Mouse (Mus musculus) skeletal muscle tissue, adult 2 months (tissue): ENCODE measurements around the gene Adam12.

Source experiments
- DNase-seq: peaks from one replicate; pipeline ENCODE4 v3.0.0-alpha.2; 2012; ENCODE audit warnings: low read depth, low spot score

Gene Adam12

DNA sequence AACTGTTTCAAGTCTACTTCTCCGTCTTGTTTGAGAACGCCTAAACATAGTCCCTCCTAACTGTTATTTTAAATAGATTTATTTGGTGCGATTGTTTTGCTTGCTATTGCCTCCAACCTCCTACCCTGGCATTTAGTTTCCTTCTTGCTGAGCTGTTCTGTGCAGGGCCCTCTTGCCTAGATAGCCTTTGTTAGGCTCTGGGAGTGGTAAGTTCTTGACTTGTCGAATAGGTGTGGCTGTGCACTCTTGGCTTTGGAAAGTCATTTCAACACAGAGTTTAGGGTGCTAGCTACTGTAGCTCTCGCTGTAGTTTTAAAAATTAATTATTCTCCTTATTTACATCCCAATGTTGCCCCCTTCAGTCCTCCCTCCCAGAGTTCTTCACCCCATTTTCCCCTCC lies 222.8 kb downstream of the Adam12 start:
- no peak for DNase-seq

DNA sequence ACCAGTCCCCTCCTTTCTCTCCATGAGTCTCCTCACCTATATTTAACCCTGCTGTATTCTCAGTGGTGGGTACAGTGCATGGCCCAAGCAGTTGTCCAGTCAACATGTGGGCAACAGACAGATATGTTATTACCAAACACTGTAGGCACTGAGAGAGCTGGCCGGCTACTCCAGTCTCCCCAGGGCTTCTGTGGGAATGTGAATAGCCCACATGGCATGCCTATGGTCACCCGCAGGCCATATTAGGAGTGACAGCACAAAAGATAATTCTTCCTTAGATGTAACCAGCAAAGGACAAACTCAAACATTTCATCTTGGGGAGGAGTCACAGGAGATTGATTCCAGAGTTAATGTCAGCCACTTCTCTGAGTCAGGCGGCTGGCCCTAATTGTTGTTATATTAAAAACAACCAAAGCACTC lies 224.0 kb downstream of the Adam12 start:
- no peak for DNase-seq

DNA sequence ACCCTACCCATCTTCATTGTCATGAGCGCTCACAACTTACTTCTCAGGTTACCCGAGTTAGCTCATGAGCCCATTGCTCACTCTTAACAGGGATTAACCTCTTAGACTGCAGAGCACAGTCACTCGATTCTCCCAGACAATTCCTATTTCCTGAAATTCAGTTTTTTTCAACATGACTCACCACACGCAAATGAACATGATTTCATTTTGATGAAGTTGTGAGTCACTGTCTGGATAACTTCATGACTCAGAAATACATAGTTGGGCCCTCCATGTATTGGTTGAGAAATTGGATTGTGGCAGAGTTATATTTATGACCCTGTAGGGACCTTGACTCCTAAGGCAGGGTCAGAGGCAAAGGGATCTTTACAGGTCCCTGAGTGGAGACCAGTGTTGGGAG lies 230.4 kb downstream of the Adam12 start:
- DNase-seq, result no peak

DNA sequence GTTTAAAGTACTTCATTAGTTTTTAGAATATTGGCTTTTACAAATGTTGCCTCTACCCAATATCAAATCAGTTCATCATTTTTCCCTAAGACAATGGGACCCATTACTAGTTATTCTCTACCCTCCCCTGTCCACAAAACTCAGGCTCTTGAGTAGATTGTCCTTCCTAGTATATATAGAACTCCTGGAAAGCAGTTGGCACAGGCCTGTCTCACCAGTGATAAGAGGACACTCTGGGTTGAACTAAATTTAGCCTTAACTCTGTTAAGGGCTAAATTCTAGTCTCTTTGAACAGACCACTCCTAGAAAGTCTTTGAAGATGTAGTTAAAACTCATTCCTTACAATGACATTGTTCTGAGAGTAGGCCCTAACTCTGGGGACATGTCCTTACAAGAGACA lies 241.0 kb downstream of the Adam12 start:
- no peak for DNase-seq

DNA sequence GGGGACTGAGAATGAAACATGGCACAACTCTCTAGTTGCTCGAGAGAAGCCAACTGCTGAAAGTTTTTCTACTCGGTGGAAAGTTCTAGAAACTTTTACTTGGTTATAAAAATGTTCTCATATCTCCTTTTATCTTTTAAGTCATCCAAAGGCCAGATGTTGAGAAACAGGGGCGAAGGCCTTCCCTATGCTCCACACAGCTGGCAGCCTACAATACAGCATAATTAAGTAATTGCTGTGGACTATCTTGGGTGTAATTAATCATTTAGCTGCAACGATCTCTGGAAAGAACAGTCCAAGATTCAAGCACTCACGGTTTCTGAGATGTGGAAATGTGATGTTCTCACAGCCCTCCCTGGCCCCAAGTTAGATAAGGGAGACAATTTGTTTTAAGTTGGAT lies 243.6 kb downstream of the Adam12 start:
- DNase-seq, result peak; percentile 38

DNA sequence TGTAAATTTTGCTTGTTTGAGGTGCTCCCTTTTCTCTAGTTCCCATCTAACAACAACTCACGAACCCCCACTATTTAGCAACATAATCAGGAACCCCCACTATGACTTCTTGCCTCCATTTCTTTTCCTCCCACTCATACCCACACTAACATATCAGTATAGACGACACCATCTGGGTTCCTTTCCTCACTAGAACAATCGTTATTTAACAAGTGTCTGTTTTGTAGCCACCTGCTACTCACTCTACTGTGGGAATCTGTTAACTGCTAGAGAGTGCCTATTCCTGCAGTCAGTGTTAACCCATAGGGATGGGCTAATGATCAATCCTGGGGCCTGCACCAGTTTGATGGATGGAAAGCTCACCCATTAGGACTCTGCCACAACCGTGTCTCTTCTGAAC lies 245.7 kb downstream of the Adam12 start:
- no peak for DNase-seq

DNA sequence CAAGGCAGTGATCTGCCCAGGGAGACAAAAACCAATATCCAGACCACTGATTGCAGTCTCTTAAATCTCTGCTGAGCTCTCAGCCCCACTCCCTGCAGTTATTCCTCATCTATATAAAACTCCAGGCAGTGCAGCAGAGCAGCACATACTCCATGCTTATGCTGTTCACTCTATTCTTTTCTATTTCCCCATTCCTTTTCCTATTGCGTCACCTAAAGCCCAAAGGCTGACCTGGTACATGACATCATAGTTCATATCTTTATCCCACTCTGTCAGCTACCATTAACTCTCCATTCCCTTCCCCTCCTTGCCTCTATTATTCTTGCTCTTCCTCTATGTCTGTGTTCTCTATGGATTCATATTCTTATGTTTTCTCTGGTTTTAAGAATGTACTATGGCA lies 246.3 kb downstream of the Adam12 start:
- DNase-seq, result no peak

DNA sequence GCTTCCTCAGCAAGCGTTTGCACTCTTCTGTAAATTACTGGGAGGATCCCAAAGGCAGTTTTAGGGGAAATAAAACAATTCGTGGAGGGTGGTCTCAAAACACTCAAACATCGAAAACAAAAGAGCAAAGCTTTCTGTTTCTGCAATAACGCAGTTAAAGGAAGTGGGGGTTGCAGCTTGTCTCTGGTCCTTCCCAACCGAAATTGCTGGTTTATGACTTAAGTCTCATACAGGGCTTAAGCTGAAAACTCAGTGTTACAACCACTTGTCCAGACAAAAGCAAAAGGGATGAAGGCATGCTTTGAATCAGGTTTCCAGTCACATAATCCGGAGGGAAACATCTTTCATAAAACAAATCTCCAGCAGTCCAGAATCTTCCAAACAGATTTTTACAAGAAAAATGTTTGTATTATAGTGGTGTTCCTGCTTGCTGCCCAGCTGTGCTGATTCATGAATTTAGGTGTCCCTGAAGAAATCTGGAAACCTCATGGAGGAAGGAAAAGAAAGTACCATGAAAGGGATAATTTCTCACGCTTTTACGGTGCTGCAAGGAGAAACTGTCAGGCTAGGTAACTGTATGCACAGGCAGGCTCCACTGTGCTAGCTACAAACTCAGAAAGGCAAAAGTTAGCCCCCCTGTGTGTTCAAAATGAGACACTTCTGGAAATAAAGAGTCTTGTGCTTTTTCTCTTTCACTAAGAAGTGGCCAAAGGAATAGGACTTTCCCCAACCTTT lies 255.4 kb downstream of the Adam12 start:
- no peak for DNase-seq

DNA sequence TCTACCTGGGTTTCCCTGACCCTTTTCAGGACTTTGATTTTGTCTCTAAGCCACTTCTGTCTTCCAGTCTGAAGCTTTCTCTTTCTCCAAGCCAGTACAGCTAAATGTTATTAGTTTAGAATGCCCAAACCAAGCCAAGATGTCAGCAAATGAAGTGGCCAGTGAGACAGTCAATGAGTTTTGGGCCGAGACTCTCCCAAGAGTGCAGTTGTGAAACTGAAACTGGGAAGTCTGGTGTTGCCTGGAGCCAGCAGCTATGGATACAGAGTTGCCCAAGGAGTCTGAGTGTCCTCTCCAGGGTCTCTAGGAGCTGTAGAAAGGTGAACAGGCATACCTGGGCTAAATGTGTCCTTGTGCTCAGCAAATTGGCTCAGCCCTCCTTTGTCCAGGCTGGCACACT lies 260.9 kb downstream of the Adam12 start:
- DNase-seq, result peak; percentile 38

DNA sequence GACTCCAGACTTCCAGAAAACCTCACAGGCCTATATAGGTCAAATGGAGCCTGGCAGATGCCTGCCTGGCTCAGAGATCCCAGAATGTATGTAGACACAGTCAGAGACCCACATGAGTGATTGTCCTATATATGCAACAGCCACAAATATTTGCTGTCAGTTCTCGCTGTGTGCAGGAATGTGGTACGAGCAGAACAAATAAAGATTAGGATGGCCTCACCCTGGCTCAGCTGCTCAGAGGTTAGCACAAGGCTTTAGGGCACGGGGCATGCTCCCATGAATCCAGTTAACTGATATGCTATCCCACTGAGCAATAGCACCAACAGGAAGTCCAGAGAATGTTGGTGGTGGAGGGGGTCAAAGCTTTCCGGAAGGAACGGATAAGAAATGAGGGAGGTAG lies 261.5 kb downstream of the Adam12 start:
- DNase-seq, result no peak

DNA sequence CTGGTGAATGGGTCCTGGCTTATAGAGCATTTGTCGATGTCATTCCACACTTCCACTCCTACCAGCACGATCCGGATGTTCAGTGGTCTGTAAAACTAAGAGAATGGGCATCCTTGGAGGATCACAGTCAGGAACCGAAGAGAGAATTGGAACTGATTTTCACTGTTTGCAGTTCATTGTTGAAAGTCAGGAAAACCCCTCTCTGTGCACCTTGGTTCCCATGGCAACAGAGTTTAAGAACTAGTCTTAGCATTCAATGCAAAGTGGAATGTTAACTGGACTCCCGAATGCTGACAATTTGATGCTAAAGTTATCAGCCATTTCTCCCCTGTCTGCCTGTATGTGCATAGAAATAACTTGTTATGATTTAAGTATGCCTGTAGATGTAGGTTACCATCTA lies 264.0 kb downstream of the Adam12 start:
- DNase-seq, result no peak

DNA sequence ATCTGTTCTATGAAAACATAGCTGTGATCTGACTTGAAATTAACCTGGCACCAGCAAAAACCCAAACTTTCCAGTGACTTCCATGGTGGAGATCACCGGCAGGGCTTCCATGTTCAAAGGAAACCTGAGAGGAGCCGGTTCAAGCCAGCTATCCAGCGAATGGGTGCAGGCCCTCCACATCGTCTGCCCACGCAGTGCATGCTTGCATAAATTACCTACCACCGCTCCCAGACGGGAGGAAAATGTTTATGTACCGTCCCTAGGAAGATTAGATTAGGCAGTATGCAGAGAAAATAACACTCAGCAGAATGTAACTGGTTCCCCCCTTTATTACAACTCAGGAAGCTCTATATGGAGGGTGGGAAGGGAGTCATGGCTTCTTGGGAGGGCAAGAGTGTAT lies 268.4 kb downstream of the Adam12 start:
- no peak for DNase-seq

DNA sequence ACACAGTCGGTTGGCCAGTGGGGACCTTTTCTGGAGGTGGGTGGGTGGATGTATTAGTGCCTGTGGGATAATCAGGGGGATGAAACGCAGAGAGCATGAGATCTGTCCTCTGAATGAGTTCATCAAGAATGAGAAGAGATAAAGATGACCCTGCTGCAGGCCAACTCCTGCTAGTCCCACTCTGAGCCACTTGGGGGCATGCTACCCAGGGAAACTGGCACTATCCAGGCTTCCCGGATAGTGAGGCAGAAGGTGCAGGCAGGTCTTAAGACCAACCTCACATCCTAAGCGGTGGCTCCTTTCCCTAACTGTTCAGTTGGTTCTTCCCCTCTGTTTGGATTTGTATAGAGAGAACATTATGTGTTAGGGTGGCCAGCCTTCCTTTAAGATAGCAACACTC lies 272.7 kb downstream of the Adam12 start:
- DNase-seq, result no peak

DNA sequence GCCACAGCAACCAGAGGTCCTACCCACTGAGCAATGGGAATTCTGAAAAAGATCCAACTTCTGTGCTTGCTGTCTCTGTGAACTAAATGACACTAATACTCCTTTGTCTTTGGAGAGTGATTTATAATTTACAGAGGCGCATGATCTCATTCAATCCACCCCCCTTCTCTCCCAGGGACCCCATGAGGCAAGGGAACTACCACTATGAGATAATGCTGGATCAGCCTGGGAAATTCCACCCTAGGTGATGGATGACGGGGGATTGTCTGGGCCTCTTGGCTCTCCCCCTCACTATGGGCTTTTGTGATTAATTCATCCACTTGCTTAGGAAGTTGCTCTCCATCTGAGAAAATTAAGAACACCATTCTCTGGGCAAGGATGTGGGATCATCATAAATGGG lies 274.1 kb downstream of the Adam12 start:
- DNase-seq, result no peak

DNA sequence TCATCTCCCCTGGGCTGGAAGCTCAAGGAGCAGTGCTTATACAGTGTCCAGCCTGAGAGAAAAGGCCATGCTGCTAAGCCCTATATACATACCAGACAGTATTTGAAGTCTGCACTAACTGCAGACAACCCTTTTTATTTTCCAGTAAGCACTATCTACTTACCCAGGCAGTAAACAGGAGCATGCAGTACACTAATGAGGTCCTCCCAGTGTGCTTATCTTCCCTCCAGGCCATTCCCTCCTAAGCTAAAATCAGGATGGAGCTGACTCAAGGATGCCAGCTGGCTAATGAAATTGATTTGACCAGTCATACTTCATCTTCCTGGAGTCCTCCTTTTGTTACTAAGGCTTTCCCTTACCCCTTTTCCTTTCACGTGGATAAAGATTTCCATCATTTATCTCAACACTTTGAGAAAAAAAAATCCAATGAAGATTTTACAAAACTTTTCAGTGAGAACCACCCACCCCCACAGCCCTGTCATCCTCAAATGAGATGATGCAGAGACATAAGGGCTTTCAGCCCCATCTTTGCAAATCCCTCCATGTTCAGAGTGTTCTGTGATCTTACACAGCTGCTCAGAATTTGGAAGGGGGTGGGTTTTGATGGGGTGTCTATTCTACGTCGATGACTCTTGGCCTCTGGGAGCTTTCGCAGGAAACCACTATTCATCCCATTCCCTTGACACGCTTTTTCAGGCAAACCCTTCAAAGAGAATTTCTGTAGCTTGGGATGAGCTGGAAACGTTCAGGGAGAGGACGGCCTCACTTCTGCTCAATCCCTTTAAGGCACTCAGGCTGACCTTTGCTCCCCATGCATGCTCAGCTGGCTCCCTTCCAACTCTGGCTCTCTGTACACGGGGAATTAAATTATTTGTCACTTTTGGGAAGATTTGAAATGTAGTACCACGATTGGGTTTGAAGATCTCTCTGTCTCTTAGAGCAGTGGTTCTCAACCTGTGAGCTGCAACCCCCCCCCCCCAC lies 277.5 kb downstream of the Adam12 start:
- DNase-seq, result no peak

DNA sequence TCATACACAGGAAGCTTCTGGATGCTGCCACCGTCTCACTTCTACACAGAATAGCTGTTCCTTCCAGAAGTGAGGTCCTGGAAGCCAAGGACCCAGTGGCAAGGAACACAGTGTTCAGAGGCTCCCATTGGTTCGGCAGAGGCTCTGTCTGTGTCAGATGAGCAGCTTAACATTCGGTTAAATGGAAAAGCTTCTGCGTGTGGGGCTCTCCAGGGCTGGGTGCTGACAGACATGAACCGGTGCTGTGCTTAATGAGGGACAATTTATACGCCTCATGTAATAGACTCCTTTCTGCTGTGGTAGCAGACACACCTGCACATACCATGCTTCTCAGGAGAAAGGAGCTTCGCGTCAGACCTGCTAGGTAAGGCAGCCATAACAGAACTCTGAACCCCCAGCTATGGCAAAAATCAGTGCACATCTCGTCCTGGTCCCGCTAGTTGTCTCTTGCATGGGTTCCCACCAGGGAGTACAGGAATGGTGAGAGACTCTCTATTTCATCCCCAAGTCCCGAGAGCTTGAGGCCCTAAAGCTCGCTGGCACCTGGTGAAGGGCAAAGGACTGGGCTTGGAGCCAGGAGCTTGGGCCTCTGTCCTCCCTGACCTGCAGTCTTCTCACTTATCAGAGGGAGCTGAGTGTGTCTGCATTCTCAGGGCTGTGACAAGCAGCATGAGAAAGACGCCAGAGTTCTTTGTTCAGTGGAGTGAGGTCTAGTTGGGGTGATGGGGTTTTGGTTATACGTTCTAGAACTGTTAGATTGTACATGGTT lies 280.0 kb downstream of the Adam12 start:
- DNase-seq, result no peak

DNA sequence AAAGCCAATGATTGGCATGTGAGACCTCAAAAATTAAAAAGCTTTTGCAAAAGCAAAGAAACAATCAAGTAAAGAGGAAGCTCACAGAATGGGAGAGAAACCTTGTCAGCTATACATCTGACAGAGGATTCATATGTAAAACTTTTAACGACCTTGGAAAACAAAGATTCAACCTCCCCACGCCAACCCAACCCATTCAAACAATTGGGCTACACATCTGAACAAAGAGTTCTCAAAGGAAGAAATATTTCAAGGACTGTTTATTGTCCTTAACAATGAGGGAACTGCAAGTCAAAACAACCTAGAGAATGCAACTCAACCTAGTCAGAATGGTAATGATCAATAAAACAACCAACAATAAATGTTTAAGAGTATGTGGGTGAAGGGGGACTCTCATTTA lies 284.6 kb downstream of the Adam12 start:
- DNase-seq, result no peak

DNA sequence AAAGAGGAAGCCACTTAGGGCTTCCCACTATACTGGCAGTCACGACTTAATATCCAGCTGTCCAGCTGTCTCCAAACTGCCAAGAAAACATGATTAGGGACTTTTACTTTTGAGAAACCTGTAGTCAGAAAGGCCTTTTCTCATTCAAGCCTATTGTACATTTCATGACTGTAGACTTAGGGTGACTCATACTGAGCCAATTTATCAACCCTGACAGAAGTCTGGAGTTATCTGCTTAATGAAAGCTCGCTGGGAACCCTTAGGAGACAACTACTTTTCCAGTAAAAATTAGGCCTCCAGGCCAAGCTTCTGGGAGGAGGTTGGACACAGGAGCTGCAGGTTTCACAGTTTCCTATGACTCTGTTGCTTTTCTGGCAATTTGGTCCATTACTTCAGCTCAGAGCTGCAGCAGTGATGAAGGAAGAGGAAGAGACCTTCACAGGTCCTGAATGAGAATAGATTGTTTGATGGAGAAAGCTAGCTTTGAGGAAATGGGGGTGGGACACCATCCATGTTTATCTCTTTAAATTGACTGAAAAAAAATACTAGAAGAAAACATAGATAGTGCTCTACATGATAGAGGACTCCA lies 285.1 kb downstream of the Adam12 start:
- DNase-seq, result peak; percentile 21

DNA sequence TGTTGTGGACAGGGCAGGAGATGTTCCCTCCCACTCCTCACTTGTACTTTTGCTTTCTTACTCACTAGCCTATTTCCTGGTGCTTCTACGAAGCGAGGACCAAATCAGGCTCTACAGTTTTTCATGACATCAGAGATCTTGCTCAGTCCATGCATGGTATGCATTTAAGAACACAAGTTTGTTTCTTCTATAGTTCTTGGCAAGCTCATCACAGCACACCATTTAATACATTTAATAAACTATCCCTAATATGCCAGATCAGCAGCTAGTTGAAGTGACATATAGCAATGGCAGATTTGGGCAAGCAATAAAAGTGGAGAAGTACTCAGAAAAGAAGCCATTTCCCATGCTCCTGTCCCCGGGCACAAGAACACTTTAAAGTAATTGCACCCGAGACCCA lies 285.8 kb downstream of the Adam12 start:
- DNase-seq, result no peak

DNA sequence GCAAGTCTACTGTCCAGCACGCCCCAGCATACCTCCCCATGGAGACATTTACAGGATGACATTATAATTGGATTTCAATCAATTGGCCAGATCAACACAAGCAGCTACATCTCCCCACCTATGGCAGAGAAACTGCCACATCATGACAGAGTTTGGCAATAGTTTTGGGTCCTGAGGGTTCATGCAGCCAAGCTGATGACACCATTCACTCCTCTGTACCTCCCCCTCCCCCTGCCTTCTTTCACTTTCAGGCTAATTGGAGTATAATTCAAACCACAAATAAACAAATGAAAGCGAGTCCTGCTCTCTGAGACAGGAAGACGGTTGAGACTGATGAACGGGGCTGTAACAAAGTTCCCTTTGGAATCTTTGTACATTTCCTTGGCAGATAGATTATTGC lies 291.5 kb downstream of the Adam12 start:
- peak; percentile 39 for DNase-seq

DNA sequence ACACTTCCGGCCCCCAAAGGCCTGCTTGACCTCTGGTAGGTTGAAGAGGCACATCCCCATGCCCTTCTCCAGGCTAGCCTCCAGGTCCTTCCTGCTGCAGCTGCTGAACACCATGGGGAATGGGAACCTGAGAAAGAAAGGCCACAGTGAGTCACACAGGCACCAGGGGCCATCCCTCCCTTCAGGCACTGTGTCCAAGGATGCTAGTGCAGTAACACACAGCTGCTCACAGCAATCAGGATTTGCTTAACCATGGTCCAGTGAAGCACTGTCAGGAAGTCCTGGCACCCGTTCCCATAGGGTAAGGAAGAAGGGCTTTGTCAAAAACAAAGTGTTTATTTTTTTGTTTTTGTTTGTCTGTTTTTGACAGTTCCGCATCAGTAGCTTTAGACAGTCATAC lies 294.5 kb downstream of the Adam12 start:
- DNase-seq, result no peak

DNA sequence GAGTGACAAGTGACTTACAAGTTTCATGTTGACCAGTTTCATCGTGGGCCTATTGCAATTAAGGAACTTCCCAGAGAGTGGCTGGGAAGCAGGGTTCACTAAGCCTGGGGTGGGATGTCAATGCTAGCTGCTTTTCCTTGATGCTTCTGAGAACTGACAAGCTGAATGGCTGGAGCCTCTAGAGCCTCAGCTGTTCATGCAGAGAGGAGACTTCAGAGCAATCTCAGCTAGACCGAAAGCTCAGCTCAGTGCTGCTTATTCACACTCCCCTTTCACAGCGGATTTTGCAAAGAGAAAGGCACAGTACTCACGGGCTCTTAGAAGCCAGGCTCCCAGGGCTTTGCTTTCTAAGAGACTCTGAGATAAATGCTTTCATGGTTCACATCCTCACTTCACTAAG lies 295.6 kb downstream of the Adam12 start:
- no peak for DNase-seq
